Mouse (Mus musculus) embryonic facial prominence, embryonic 13.5 days (tissue): ENCODE measurements around the gene Selenbp1. TPM values are rescaled to one million over a fixed set of nuclear protein-coding genes. Genes with fewer than 3 reads are reported as not detected.

Experiments used
- ATAC-seq: fragments of 200-750 bp; cut with Nextera tagmentation; 2 replicates; pipeline ENCODE4 v1.8.0; 2017; ENCODE audit warnings: low read depth; ENCODE audit not compliant: insufficient number of reproducible peaks, insufficient read depth, low FRiP score, low TSS enrichment
- H3K27ac ChIP-seq: fragments of 300-500 bp; sonication (generic); 2 replicates; pipeline ENCODE4 v1.5.1; 2015; ENCODE audit warnings: moderate library complexity, mild to moderate bottlenecking, inconsistent platforms
- H3K27me3 ChIP-seq: fragments of 300-500 bp; sonication (generic); 2 replicates; pipeline ENCODE4 v1.6.1; 2015; ENCODE audit warnings: mild to moderate bottlenecking, inconsistent platforms
- H3K36me3 ChIP-seq: fragments of 300-500 bp; sonication (generic); 2 replicates; pipeline ENCODE4 v1.6.1; 2015; ENCODE audit warnings: mild to moderate bottlenecking, inconsistent platforms
- H3K4me1 ChIP-seq: fragments of 300-500 bp; sonication (generic); 2 replicates; pipeline ENCODE4 v1.6.1; 2015; ENCODE audit warnings: inconsistent platforms
- H3K4me2 ChIP-seq: fragments of 300-500 bp; sonication (generic); 2 replicates; pipeline ENCODE4 v1.6.1; 2015; ENCODE audit warnings: moderate library complexity, mild to moderate bottlenecking, inconsistent platforms
- H3K4me3 ChIP-seq: fragments of 300-500 bp; sonication (generic); 2 replicates; pipeline ENCODE4 v1.5.1; 2015; ENCODE audit warnings: mild to moderate bottlenecking, inconsistent platforms
- H3K9ac ChIP-seq: fragments of 300-500 bp; sonication (generic); 2 replicates; pipeline ENCODE4 v1.6.1; 2015; ENCODE audit warnings: mild to moderate bottlenecking, inconsistent platforms
- H3K9me3 ChIP-seq: fragments of 300-500 bp; sonication (generic); 2 replicates; pipeline ENCODE4 v1.6.1; 2016; ENCODE audit warnings: inconsistent platforms
- WGBS: fragments of 180-500 bp; shearing (Covaris S2); methylation state at CpG from one replicate; pipeline ENCODE4 v1.1.7; 2015; ENCODE audit warnings: mixed read lengths; 5-methylcytosine and 5-hydroxymethylcytosine counted together
- polyA plus RNA-seq: library from polyadenylated mRNA; unstranded; fragments of >200 nt; fragmentation: Nextera tagmentation; extraction: Ambion mirVana; gene quantifications from 2 replicates; pipeline ENCODE4 v1.2.1, GENCODE M21; 2015

Selenbp1 gene
- polyA plus RNA-seq, 1 experiment from 2014 or later: 18.9 TPM

- Histone ChIP-seq H3K4me2 (peak within 1 kb of the TSS; percentile 63), H3K4me3 (peak within 1 kb of the TSS; percentile 73), H3K9me3 (no peaks in the 10 kb centered on the region), H3K27me3 (no peaks in the 10 kb centered on the region), H3K36me3 (peaks cover 36% of the 10 kb centered on the region), H3K9ac (peak within 1 kb of the TSS; percentile 91), H3K27ac (peak within 1 kb of the TSS; percentile 95), H3K4me1 (peaks cover 20% of the 10 kb centered on the region)
- WGBS: under 1% methylated on average over 50 of the region's 50 CpGs
- peak; percentile 96 for ATAC-seq
These were observed 21.1 kb downstream of the Selenbp1 start, which contains the start of gene Rfx5 for GRCm38 (mm10) chr3:94953764-94954616. Rfx5 (plus strand) TSS chr3:94954075.

- Histone ChIP-seq H3K27ac (no peak overlapping the region), H3K4me3 (no peak overlapping the region), H3K9me3 (no peaks in the 10 kb centered on the region), H3K27me3 (no peaks in the 10 kb centered on the region), H3K4me1 (peaks cover 14% of the 10 kb centered on the region), H3K9ac (no peak overlapping the region), H3K4me2 (no peak overlapping the region), H3K36me3 (peaks cover 42% of the 10 kb centered on the region)
- WGBS: 90% methylated on average over 8 of the region's 8 CpGs
- no peak for ATAC-seq
These were observed 25.4 kb downstream of the Selenbp1 start for GRCm38 (mm10) chr3:94958295-94958694.

GRCm38 (mm10) chr3:94959871-94960270, 27.0 kb downstream of the Selenbp1 start:
- Histone ChIP-seq H3K27me3 (no peaks in the 10 kb centered on the region), H3K27ac (no peak overlapping the region), H3K9me3 (no peaks in the 10 kb centered on the region), H3K9ac (no peak overlapping the region), H3K4me1 (peaks cover 12% of the 10 kb centered on the region), H3K4me3 (no peak overlapping the region), H3K36me3 (peaks cover 42% of the 10 kb centered on the region), H3K4me2 (no peak overlapping the region)
- no peak for ATAC-seq
- whole genome bisulfite sequencing: 61% methylated on average over 8 of the region's 8 CpGs

- H3K36me3 ChIP-seq: peaks cover 42% of the 10 kb centered on the region
- no peaks in the 10 kb centered on the region for H3K27me3 ChIP-seq
- no peak overlapping the region for H3K9ac ChIP-seq
- peaks cover 7% of the 10 kb centered on the region for H3K4me1 ChIP-seq
- WGBS: 57% methylated on average over 5 of the region's 5 CpGs
- H3K4me2 ChIP-seq: no peak overlapping the region
- ATAC-seq: no peak
- H3K9me3 ChIP-seq: no peaks in the 10 kb centered on the region
- H3K4me3 ChIP-seq: no peak overlapping the region
- H3K27ac ChIP-seq: no peak overlapping the region
These were observed 27.5 kb downstream of the Selenbp1 start for GRCm38 (mm10) chr3:94960322-94960721.

- WGBS: 91% methylated on average over 1 of the region's 1 CpGs
- Histone ChIP-seq H3K4me1 (no peaks in the 10 kb centered on the region), H3K9me3 (no peaks in the 10 kb centered on the region)
These were observed 32.1 kb downstream of the Selenbp1 start for GRCm38 (mm10) chr3:94964989-94965388.

GRCm38 (mm10) chr3:94965878-94966277, 33.0 kb downstream of the Selenbp1 start:
- H3K9ac ChIP-seq: no peak overlapping the region
- no peaks in the 10 kb centered on the region for H3K9me3 ChIP-seq
- no peak overlapping the region for H3K4me3 ChIP-seq
- H3K4me1 ChIP-seq: no peaks in the 10 kb centered on the region
- H3K27me3 ChIP-seq: no peaks in the 10 kb centered on the region
- H3K4me2 ChIP-seq: no peak overlapping the region
- ATAC-seq: no peak
- no peaks in the 10 kb centered on the region for H3K36me3 ChIP-seq
- 92% methylated on average over 1 of the region's 1 CpGs for WGBS
- no peak overlapping the region for H3K27ac ChIP-seq

More at GRCm38 (mm10) chr3:94964989-94965388, 32.1 kb downstream of the Selenbp1 start:
- ATAC-seq: no peak
- no peak overlapping the region for H3K4me2 ChIP-seq
- no peak overlapping the region for H3K9ac ChIP-seq
- H3K27me3 ChIP-seq: no peaks in the 10 kb centered on the region
- H3K27ac ChIP-seq: no peak overlapping the region
- no peak overlapping the region for H3K4me3 ChIP-seq
- no peaks in the 10 kb centered on the region for H3K36me3 ChIP-seq

- Histone ChIP-seq H3K27ac (no peak overlapping the region), H3K36me3 (peaks cover 5% of the 10 kb centered on the region), H3K4me3 (no peak overlapping the region), H3K9ac (no peak overlapping the region), H3K27me3 (no peaks in the 10 kb centered on the region), H3K9me3 (no peaks in the 10 kb centered on the region), H3K4me1 (peaks cover 13% of the 10 kb centered on the region), H3K4me2 (no peak overlapping the region)
- ATAC-seq: no peak
- 90% methylated on average over 3 of the region's 3 CpGs for WGBS
These were observed 39.7 kb downstream of the Selenbp1 start for GRCm38 (mm10) chr3:94972552-94972951.

GRCm38 (mm10) chr3:94973620-94974019, 40.8 kb downstream of the Selenbp1 start:
- peak overlapping the region; percentile 85; the same call in 1 of the 2 replicates for H3K4me3 ChIP-seq
- H3K27me3 ChIP-seq: no peaks in the 10 kb centered on the region
- H3K9ac ChIP-seq: no peak overlapping the region; the same call in 1 of the 2 replicates

GRCm38 (mm10) chr3:94974026-94974527, 41.2 kb downstream of the Selenbp1 start:
- Histone ChIP-seq H3K27ac (peak overlapping the region; percentile 48; the same call in 1 of the 2 replicates), H3K27me3 (no peaks in the 10 kb centered on the region), H3K4me3 (peak overlapping the region; percentile 85), H3K4me2 (peak overlapping the region; percentile 80), H3K9me3 (no peaks in the 10 kb centered on the region), H3K4me1 (peaks cover 13% of the 10 kb centered on the region), H3K36me3 (peaks cover 10% of the 10 kb centered on the region), H3K9ac (peak overlapping the region; percentile 94)
- 18% methylated on average over 9 of the region's 9 CpGs for WGBS
- ATAC-seq: peak; percentile 23; the same call in 1 of the 2 replicates

More at GRCm38 (mm10) chr3:94973620-94974019, 40.8 kb downstream of the Selenbp1 start:
- H3K4me2 ChIP-seq: peak overlapping the region; percentile 80
- no peak overlapping the region for H3K27ac ChIP-seq
- ATAC-seq: no peak
- H3K9me3 ChIP-seq: no peaks in the 10 kb centered on the region
- peaks cover 10% of the 10 kb centered on the region for H3K36me3 ChIP-seq
- WGBS: 88% methylated on average over 5 of the region's 5 CpGs
- peaks cover 13% of the 10 kb centered on the region for H3K4me1 ChIP-seq

- Histone ChIP-seq H3K9ac (peak within 1 kb of the TSS; percentile 94), H3K4me1 (peaks cover 13% of the 10 kb centered on the region), H3K36me3 (peaks cover 13% of the 10 kb centered on the region), H3K9me3 (no peaks in the 10 kb centered on the region), H3K27ac (peak within 1 kb of the TSS; percentile 92), H3K27me3 (no peaks in the 10 kb centered on the region), H3K4me3 (peak within 1 kb of the TSS; percentile 85), H3K4me2 (peak within 1 kb of the TSS; percentile 80)
- ATAC-seq: peak; percentile 93
- WGBS: under 1% methylated on average over 56 of the region's 57 CpGs
These were observed 41.9 kb downstream of the Selenbp1 start, which contains the start of gene Pi4kb for GRCm38 (mm10) chr3:94974528-94975422. Pi4kb (plus strand) TSS chr3:94974731.

- no peak for ATAC-seq
- Histone ChIP-seq H3K4me1 (peaks cover 16% of the 10 kb centered on the region), H3K27ac (no peak overlapping the region), H3K9ac (no peak overlapping the region), H3K4me2 (no peak overlapping the region), H3K4me3 (no peak overlapping the region), H3K9me3 (no peaks in the 10 kb centered on the region), H3K36me3 (peaks cover 56% of the 10 kb centered on the region), H3K27me3 (no peaks in the 10 kb centered on the region)
- WGBS: 88% methylated on average over 11 of the region's 11 CpGs
These were observed 51.5 kb downstream of the Selenbp1 start for GRCm38 (mm10) chr3:94984312-94984711.
